Mouse (Mus musculus) adipocyte (in vitro differentiated cells): ENCODE data around the gene Jdp2.

Source experiments
- DNase-seq: peaks from one replicate; pipeline ENCODE4 v3.0.0-alpha.2; 2016; ENCODE audit warnings: low spot score

Jdp2 gene

DNA sequence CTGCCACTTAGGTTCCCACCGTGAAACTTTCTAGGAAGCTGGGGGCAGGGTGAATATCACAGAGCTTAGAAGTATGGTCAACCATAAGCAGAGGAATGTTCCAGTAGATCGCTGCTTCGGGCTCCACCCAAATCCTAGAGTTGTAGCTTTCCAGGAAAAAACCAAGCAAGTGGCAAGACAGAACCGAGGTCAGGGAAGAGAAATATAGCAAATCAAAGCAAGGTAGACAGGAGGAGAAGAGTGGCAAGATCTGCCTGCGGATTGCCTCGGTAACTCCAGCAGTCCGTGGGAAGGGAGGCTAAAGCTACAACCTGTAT lies 88.3 kb downstream of the Jdp2 start:
- no peak for DNase-seq

- no peak for DNase-seq
Observed at GRCm38 (mm10) chr12:85687846-85688245, 89.0 kb downstream of the Jdp2 start.
